Mouse (Mus musculus) Patski (cell line): Measurements from ENCODE around the gene Cyp4f39. TPM values are rescaled to one million over a fixed set of nuclear protein-coding genes. Genes with fewer than 3 reads are reported as not detected.
"Not testable (repeated sequence)": the region's sequence is repeated elsewhere in the genome, so short reads cannot be mapped to it uniquely, and the experiment has no call there.

Source experiments
- ATAC-seq: fragments of 100-300 bp; one replicate; pipeline ENCODE4 v1.8.0; 2021
- CTCF ChIA-PET: fragments of 350-600 bp; sonication (Branson Sonifier 250); formaldehyde crosslinking; loops from one replicate; lab custom pipeline; 2022; ENCODE audit warnings: inconsistent platforms; lab: Charles Lee
- POLR2A ChIA-PET: fragments of 350-600 bp; sonication (Branson Sonifier 250); formaldehyde crosslinking; loops from one replicate; lab custom pipeline; 2022; ENCODE audit warnings: antibody characterized with exemption, inconsistent platforms; lab: Charles Lee
- DNase-seq: peaks from one replicate; pipeline ENCODE4 v3.0.0-alpha.2; 2011; ENCODE audit warnings: low read depth, low spot score
- H3K27me3 ChIP-seq: fragments of 371-371 bp; one replicate; pipeline ENCODE4 v1.5.1; 2021
- CTCF ChIP-seq: fragments of 100-300 bp; IDR thresholded peaks from one replicate; pipeline ENCODE4 v1.5.1; 2021
- in situ Hi-C: fragments of 300-500 bp; cut with MboI; formaldehyde crosslinking; loops from 3 replicates; pipeline ENCODE4 v1.11.1; 2018; ENCODE audit warnings: low pct_unique_long_range_greater_than_20kb, mixed read lengths
- polyA plus RNA-seq: library from polyadenylated mRNA; unstranded; gene quantifications from one replicate; pipeline ENCODE4 v1.2.3, GENCODE M21; 2021

Cyp4f39 gene
- polyA plus RNA-seq, 1 experiment from 2014 or later: not detected

DNA sequence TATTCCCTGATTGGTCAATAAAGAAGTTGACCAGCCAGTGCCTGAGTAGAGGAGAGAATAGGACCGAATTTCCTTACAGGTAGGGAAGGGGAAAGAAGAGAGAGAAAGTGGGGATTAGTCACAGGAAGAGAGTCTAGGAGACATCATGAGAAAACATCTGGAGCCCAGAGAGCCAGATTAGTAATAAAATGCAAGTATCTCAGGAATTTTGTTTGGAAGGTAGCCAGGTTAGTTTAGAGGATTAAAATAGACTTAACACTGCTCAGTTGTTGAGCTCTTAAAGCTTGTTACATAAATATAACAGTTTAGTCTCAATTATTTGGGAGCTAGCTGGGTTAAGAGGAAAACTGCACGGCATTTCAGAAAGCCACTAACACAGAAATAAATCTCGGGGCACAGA is 48.5 kb downstream of the Cyp4f39 start:
- ATAC-seq (no peak), DNase-seq (peak; percentile 19)
- in situ Hi-C loops: no loop called here
- TF ChIP-seq CTCF: no peak
- ChIA-PET CTCF (no interaction called here), POLR2A (no interaction called here)
- peaks cover 10% of the 10 kb centered on the region for H3K27me3 ChIP-seq

DNA sequence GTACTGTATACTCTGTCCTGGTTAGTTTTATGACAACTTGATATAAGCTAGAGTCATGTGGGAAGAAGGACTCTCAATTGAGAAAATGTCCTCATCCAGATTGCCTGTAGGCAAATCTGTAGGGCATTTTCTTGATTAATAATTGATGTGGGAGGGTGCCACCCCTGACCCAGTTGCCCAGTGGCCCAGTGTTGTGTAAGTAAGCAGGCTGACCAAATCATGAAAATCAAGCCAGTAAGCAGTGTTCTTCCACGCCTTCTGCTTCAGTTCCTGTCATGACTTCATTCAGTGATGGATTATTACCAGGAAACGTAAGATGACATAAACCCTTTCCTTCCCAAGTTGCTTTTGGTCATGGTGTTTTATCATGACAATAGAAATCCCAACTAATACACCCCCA is 50.6 kb downstream of the Cyp4f39 start:
- POLR2A ChIA-PET: interaction anchor here (1.0 kb wide), 1 partner anchor 155 kb away, joined by 3 read pairs; the partner anchor contains the start of gene Cyp4f40
- CTCF ChIA-PET: interaction anchor here (1.0 kb wide), 1 partner anchor 25 kb away, joined by 3 read pairs; no protein-coding TSS in a partner anchor
- peaks cover 13% of the 10 kb centered on the region for H3K27me3 ChIP-seq
- no peak for ATAC-seq
- in situ Hi-C loops: no loop called here
- DNase-seq: no peak
- TF ChIP-seq CTCF: no peak

DNA sequence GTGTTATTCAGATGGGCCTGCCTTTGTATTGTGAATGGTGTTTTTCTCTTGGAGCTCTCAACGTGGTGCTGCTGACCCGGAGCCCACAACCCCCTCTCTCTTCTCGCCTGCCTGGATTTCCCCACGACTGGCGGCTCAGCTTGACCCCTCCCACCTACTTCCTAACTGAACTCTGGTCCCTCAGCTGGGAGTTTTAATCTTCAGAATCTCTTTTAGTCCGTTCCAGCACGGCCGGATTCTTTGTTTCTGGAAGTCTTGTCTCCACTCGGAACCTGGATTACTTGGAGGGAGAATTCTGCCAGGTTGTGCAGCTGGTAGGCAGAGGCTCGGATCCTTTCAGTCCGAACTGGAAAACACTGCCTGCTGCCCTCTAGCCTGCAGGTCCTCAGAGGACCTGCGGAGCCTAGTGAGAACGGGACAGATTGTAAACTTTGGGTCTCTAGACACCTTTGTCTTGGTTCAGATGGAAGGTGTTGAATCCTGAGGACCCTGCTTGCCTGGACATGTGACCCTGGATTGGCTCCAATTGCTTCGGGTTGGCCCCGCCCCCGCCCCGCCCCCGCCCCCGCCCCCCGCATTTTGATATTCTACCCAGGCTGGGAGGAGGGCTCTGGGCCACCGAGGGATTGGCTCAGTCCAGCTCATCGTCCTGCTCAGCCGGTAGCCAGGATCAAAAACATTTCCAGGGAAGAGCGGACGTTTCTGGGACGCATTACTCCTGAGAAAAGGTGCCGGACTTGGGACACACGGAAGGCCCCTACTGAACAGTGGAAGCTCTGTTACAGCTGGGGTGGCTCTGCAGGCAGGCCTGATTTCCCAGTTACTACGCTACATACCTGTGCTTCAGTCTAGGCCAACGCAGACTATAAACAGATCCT is 53.6 kb downstream of the Cyp4f39 start, which contains the start of gene Cyp4f17:
Gene Cyp4f17 (plus strand): TSS at position 200 of the 878 bp plus-strand sequence.
- peaks cover 22% of the 10 kb centered on the region for H3K27me3 ChIP-seq
- TF ChIP-seq CTCF: no peak
- ChIA-PET POLR2A (no interaction called here), CTCF (no interaction called here)
- ATAC-seq (no peak), DNase-seq (no peak)
- in situ Hi-C loops: no loop called here

GRCm38 (mm10) chr17:32506729-32507245 is 54.3 kb downstream of the Cyp4f39 start:
- DNase-seq (no peak), ATAC-seq (no peak)
- CTCF ChIA-PET: no interaction called here

DNA sequence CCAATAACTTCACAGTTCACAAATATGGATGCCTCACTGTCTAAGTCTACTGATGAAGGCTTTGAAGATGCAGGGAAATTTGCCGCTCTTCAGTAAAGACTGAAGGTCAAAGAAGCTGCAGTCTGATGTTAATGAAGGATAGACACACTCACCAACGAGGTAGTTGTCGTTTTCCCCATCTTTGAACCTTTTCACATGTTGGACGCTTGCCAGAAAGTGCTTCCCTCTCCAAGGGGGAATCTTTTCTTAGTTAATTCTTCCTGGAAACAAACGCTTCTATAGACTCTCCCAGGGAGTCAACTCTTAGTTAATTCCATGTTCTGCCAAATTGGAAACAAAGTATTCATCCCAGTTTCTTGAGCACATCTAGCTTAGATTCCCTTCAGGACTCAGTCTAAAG is 63.6 kb downstream of the Cyp4f39 start:
- CTCF ChIA-PET: no interaction called here
- in situ Hi-C loops: no loop called here
- H3K27me3 ChIP-seq: peaks cover 40% of the 10 kb centered on the region
- TF ChIP-seq CTCF: no peak
- POLR2A ChIA-PET: no interaction called here
- DNase-seq (no peak), ATAC-seq (no peak)

More at GRCm38 (mm10) chr17:32506729-32507245, 54.3 kb downstream of the Cyp4f39 start:
- no peak for TF ChIP-seq CTCF
- POLR2A ChIA-PET: no interaction called here
- peaks cover 23% of the 10 kb centered on the region for H3K27me3 ChIP-seq
- in situ Hi-C loops: no loop called here

- ChIA-PET POLR2A (no interaction called here), CTCF (interaction anchor here (0.6 kb wide), 1 partner anchor 158 kb away, joined by 3 read pairs; no protein-coding TSS in a partner anchor)
- no peak for TF ChIP-seq CTCF
- no peak for DNase-seq
- peaks cover 33% of the 10 kb centered on the region for H3K27me3 ChIP-seq
- no peak for ATAC-seq
- in situ Hi-C loops: no loop called here
Measured at GRCm38 (mm10) chr17:32521981-32522380, 69.5 kb downstream of the Cyp4f39 start.

- ChIA-PET POLR2A (no interaction called here), CTCF (interaction anchor here (0.6 kb wide), 1 partner anchor 158 kb away, joined by 3 read pairs; no protein-coding TSS in a partner anchor)
- no peak for TF ChIP-seq CTCF
- peaks cover 32% of the 10 kb centered on the region for H3K27me3 ChIP-seq
- DNase-seq (no peak), ATAC-seq (no peak)
- in situ Hi-C loops: no loop called here
Measured at GRCm38 (mm10) chr17:32522386-32522785, 69.9 kb downstream of the Cyp4f39 start.

DNA sequence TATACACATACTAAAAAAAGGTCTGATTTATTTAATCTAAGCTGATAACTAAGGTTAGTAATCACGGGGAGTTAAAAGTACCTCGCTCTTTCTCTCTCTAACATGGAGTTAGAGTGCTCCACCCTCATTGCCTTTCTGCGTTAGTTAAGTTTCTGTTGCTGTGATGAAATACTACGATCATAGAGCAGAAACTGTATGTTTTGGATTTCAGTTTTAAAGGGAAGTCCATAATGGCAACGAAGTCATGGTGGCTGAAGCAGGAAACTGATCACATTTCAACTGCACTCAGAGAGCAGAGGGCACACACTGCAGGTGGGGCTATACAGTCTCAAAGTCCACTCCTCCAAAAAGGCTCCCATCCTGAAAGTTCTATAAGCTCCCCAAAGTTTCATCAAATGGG is 70.3 kb downstream of the Cyp4f39 start:
- no peak for ATAC-seq
- ChIA-PET POLR2A (no interaction called here), CTCF (no interaction called here)
- peaks cover 28% of the 10 kb centered on the region for H3K27me3 ChIP-seq
- in situ Hi-C loops: no loop called here
- TF ChIP-seq CTCF: no peak
- DNase-seq: no peak

DNA sequence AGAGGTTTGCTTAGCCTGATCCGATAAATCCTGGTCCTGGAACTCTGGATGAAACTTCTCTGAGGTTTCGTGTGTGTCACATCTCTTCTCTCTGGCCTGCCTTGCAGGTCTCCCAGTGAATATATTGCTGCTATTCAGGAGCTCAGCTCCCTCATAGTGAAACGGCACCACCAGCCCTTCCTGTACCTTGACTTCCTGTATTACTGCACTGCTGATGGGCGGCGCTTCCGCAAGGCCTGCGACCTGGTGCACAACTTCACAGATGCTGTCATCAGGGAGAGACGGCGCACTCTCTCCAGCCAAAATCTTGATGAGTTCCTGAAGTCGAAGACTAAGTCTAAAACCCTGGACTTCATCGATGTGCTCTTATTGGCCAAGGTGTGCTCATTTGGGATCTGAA is 71.4 kb downstream of the Cyp4f39 start:
- no peak for DNase-seq
- H3K27me3 ChIP-seq: peaks cover 24% of the 10 kb centered on the region
- ChIA-PET CTCF (no interaction called here), POLR2A (no interaction called here)
- ATAC-seq: no peak
- in situ Hi-C loops: no loop called here
- no peak for TF ChIP-seq CTCF

DNA sequence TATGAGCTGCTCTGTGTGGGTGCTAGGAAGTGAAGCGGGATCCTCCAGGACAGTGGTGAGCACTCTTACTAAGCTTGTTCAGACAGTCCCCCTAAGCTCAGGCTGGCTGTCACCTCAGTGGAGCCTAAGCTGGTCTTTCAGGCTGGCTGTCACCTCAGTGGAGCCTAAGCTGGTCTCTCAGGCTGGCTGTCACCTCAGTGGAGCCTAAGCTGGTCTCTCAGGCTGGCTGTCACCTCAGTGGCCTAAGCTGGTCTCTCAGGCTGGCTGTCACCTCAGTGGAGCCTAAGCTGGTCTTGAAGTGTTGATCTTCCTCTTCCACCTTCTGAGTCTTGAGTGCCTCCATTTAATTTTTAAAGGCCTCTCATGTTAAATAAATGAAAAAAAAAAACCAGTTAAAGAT is 73.8 kb downstream of the Cyp4f39 start:
- DNase-seq, CTCF ChIA-PET, ATAC-seq: not testable (repeated sequence)
- POLR2A ChIA-PET: interaction anchor here (0.6 kb wide), 1 partner anchor 44 kb away, joined by 3 read pairs; no protein-coding TSS in a partner anchor
- H3K27me3 ChIP-seq: peaks cover 18% of the 10 kb centered on the region
- in situ Hi-C loops: loop anchor here (5.0 kb wide), 1 partner anchor 156 kb away; no protein-coding TSS in a partner anchor

DNA sequence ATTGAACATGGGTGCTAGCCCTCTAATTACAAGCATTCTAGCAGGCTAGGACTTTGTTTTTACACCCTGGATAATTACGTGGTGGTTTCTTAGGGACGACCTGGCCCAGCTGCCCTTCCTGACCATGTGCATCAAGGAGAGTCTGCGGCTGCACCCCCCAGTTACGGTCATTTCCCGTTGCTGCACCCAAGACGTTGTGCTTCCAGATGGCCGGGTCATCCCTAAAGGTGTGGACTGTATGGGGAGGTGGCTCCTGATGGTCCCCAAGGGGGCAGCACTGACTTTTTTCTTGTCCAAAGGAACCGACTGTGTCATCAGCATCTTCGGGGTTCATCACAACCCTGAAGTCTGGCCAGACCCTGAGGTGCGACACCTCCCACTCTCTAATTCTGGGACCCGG is 75.2 kb downstream of the Cyp4f39 start:
- in situ Hi-C loops: loop anchor here (5.0 kb wide), 1 partner anchor 155 kb away; no protein-coding TSS in a partner anchor
- POLR2A ChIA-PET: no interaction called here
- no peak for DNase-seq
- no peak for ATAC-seq
- CTCF ChIA-PET: interaction anchor here (1.0 kb wide), 1 partner anchor 8 kb away, joined by 3 read pairs; no protein-coding TSS in a partner anchor
- H3K27me3 ChIP-seq: peaks cover 16% of the 10 kb centered on the region
- no peak for TF ChIP-seq CTCF
